Mouse (Mus musculus): Measurements from ENCODE around the gene Tmem125. TPM values are rescaled to one million over a fixed set of nuclear protein-coding genes. Genes with fewer than 3 reads are reported as not detected.
A peak's percentile ranks its signal among the peaks of the same experiment; 100 is the strongest.
"Not testable (repeated sequence)": the region's sequence is repeated elsewhere in the genome, so short reads cannot be mapped to it uniquely, and the experiment has no call there.

The Tmem125 gene
- polyA plus RNA-seq, 1 experiment, result not detected

GRCm38 (mm10) chr4:118568709-118569108 lies 24.9 kb upstream of the Tmem125 start:
- Histone ChIP-seq H3K9me3 (ENCODE audit: control insufficient read depth, low read length) (peaks cover 26% of the 10 kb centered on the region), H3K4me1 (ENCODE audit: control insufficient read depth) (peaks cover 58% of the 10 kb centered on the region), H3K27me3 (ENCODE audit: control insufficient read depth) (peaks cover 45% of the 10 kb centered on the region), H3K36me3 (ENCODE audit: control insufficient read depth) (peaks cover 6% of the 10 kb centered on the region; the same call in 1 of the 2 replicates), H3K4me3 (replicated peaks) (peak overlapping the region; percentile 65)
- TF ChIP-seq TAL1 (IDR thresholded peaks at IDR 0.05; ENCODE audit: low read length) (peak; percentile 86), GATA1 (IDR thresholded peaks at IDR 0.05; ENCODE audit: low read length) (peak; percentile 79)

DNA sequence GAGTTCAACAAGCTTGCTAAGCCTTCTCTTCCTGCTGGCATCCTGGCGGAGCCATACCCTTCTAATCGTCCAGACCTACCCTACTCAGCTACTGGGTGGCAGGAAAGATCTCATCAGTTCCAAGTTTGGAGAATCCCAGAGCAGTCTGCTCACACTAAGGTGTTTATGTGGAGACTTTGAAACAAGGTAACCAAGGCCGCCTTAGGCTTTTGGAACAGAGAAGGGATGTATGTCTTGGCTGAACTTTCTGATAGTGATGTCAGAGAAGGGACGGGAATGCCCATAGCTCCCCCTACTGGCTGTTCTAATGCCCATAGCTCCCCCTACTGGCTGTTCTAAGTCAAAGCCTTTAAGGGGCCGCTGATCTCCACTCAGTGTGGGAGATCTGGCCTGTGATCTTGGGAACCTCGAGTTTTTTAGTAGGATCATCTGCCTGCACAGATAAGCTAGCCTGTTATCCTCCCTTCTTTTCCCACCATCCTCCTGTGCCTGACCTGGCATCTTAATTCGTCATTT lies 22.4 kb upstream of the Tmem125 start:
- TF ChIP-seq GATA1 (IDR thresholded peaks at IDR 0.05; ENCODE audit: low read length) (no peak), TAL1 (IDR thresholded peaks at IDR 0.05; ENCODE audit: low read length) (no peak)
- Histone ChIP-seq H3K36me3 (ENCODE audit: control insufficient read depth) (peaks cover 6% of the 10 kb centered on the region; the same call in 1 of the 2 replicates), H3K4me1 (ENCODE audit: control insufficient read depth) (peaks cover 54% of the 10 kb centered on the region), H3K4me3 (replicated peaks) (no peak overlapping the region), H3K9me3 (ENCODE audit: control insufficient read depth, low read length) (peaks cover 26% of the 10 kb centered on the region), H3K27me3 (ENCODE audit: control insufficient read depth) (peaks cover 22% of the 10 kb centered on the region)

DNA sequence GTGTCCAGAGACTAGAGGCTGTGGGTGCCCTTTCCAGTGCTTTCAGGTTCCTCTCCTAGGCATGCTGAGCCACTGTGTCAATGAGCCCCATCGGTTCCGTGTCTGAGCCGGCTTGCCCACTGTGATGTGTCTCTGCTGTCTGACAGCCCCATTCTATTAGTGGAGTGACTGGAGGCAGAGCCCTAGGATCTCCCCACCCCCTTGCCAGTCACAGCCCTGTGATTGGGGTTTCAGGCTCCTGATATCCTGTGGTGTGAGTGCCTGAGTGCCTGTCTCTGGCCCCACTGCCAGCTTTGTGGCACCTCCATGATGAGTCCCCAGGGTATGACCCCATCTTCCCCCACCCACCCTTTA lies 21.1 kb upstream of the Tmem125 start:
- H3K9me3 ChIP-seq (ENCODE audit: control insufficient read depth, low read length), result peaks cover 18% of the 10 kb centered on the region
- peaks cover 6% of the 10 kb centered on the region; the same call in 1 of the 2 replicates for H3K36me3 ChIP-seq (ENCODE audit: control insufficient read depth)
- no peak for TF ChIP-seq GATA1 (IDR thresholded peaks at IDR 0.05; ENCODE audit: low read length)
- TF ChIP-seq TAL1 (IDR thresholded peaks at IDR 0.05; ENCODE audit: low read length), result no peak
- H3K27me3 ChIP-seq (ENCODE audit: control insufficient read depth), result peaks cover 13% of the 10 kb centered on the region
- H3K4me1 ChIP-seq (ENCODE audit: control insufficient read depth), result peaks cover 41% of the 10 kb centered on the region
- no peak overlapping the region for H3K4me3 ChIP-seq (replicated peaks)

DNA sequence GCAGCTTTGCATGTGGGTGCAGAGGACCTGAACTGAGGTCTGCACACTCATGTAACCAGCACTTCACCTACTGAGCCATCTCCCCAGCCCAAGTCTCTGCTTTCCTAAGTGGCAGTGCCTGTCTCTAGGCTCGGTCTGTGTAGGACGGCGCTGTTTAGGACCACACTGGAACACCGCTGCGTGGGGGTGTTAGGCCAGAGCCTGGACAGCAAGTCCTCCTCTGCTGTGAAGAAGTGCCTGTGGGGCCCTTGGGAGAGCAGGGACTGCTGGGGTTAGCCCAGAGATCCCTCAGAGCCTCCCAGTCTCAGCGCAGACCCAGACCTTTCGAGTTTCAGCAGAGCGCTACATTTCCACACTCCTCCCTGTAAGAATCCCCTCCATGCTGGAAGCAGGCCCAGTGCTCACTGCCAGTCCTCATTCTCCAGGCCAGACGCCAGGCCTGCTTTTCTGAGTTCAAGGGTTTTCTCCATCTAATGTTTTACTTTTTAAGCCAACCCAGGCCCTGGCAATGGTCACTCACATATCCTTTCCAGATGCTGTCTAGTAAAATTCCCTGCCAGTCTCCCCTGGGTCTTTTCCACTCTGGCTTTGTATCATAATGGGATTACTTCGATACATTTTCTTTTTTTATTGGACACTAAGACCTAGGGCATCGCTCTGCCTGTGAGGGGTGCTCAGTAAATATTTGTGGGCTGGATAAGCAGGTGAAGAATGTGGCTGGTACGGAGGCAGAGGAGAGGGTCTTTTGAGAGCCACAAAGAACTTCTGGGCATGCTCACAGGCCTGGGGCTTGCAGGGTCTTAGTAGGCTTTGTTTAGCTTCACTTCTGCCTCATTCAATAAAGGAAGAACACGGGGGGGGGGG lies 20.4 kb upstream of the Tmem125 start:
- H3K4me1 ChIP-seq (ENCODE audit: control insufficient read depth), result peaks cover 35% of the 10 kb centered on the region

GRCm38 (mm10) chr4:118553039-118553649 lies 9.3 kb upstream of the Tmem125 start:
- Histone ChIP-seq H3K27me3 (ENCODE audit: control insufficient read depth) (no peaks in the 10 kb centered on the region), H3K9me3 (ENCODE audit: control insufficient read depth, low read length) (no peaks in the 10 kb centered on the region), H3K4me3 (replicated peaks) (no peak overlapping the region), H3K4me1 (ENCODE audit: control insufficient read depth) (no peaks in the 10 kb centered on the region), H3K36me3 (ENCODE audit: control insufficient read depth) (no peaks in the 10 kb centered on the region)
- no peak for TF ChIP-seq GATA1 (IDR thresholded peaks at IDR 0.05; ENCODE audit: low read length)

More for the DNA sequence above, 20.4 kb upstream of the Tmem125 start:
- H3K36me3 ChIP-seq (ENCODE audit: control insufficient read depth), result peaks cover 3% of the 10 kb centered on the region; the same call in 1 of the 2 replicates
- no peak overlapping the region for H3K4me3 ChIP-seq (replicated peaks)
- peaks cover 7% of the 10 kb centered on the region for H3K27me3 ChIP-seq (ENCODE audit: control insufficient read depth)
- H3K9me3 ChIP-seq (ENCODE audit: control insufficient read depth, low read length), result peaks cover 12% of the 10 kb centered on the region
- no peak for TF ChIP-seq TAL1 (IDR thresholded peaks at IDR 0.05; ENCODE audit: low read length)
- no peak for TF ChIP-seq GATA1 (IDR thresholded peaks at IDR 0.05; ENCODE audit: low read length)

DNA sequence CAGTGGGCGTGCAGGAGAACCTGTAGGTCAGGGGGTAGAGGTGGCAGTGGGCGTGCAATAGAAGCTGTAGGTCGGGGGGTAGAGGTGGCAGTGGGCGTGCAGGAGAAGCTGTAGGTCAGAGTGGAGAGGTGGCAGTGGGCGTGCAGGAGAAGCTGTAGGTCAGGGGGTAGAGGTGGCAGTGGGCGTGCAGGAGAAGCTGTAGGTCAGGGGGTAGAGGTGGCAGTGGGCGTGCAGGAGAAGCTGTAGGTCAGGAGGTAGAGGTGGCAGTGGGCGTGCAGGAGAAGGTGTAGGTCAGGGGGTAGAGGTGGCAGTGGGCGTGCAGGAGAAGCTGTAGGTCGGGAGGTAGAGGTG lies 4.3 kb upstream of the Tmem125 start:
- not testable (repeated sequence) for H3K4me3 ChIP-seq (replicated peaks); H3K36me3 ChIP-seq (ENCODE audit: control insufficient read depth); H3K9me3 ChIP-seq (ENCODE audit: control insufficient read depth, low read length); H3K27me3 ChIP-seq (ENCODE audit: control insufficient read depth); H3K4me1 ChIP-seq (ENCODE audit: control insufficient read depth)

GRCm38 (mm10) chr4:118547424-118548129 lies 3.7 kb upstream of the Tmem125 start:
- H3K36me3 ChIP-seq (ENCODE audit: control insufficient read depth); H3K4me1 ChIP-seq (ENCODE audit: control insufficient read depth); H3K9me3 ChIP-seq (ENCODE audit: control insufficient read depth, low read length); H3K27me3 ChIP-seq (ENCODE audit: control insufficient read depth); H3K4me3 ChIP-seq (replicated peaks): not testable (repeated sequence)

DNA sequence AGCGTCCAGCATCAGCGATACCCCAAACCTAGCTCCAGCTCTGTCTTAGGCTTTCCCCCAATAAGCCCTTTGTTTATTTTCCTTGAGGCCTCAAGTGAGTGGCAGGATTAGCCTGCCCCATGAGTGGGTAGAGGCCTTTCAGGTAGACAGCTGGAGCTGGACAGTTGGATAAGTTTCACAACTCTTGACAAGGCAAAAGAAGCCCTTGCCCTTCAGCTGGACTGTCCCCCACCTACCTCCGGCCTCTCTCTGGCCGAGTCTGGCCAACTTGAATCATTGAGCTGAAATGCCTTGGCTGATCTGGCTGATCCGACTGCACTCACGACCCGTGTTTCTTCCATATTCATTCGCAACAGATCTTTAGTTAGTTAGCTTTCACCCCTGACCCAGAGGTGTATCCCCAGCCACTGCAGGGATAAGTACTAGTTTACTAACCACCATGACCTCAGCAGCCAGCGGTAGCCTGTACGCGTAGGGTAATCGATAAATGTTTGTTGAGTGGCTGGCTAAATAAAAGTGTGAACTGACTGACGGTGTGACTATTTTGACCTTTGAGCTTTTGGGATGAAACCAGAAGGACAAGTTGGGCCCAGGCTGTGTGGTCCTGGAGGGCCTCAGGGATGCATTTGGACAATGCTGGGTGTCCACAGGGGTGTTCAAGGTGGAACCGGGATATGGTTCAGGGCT lies 740 bp upstream of the Tmem125 start:
- peaks cover 8% of the 10 kb centered on the region for H3K4me1 ChIP-seq (ENCODE audit: control insufficient read depth)
- TF ChIP-seq TAL1 (IDR thresholded peaks at IDR 0.05; ENCODE audit: low read length), result no peak
- TF ChIP-seq GATA1 (IDR thresholded peaks at IDR 0.05; ENCODE audit: low read length), result no peak
- peaks cover 2% of the 10 kb centered on the region; the same call in 1 of the 2 replicates for H3K36me3 ChIP-seq (ENCODE audit: control insufficient read depth)
- H3K27me3 ChIP-seq (ENCODE audit: control insufficient read depth), result peaks cover 5% of the 10 kb centered on the region
- peak overlapping the region; percentile 48 for H3K4me3 ChIP-seq (replicated peaks)
- H3K9me3 ChIP-seq (ENCODE audit: control insufficient read depth, low read length), result no peaks in the 10 kb centered on the region

DNA sequence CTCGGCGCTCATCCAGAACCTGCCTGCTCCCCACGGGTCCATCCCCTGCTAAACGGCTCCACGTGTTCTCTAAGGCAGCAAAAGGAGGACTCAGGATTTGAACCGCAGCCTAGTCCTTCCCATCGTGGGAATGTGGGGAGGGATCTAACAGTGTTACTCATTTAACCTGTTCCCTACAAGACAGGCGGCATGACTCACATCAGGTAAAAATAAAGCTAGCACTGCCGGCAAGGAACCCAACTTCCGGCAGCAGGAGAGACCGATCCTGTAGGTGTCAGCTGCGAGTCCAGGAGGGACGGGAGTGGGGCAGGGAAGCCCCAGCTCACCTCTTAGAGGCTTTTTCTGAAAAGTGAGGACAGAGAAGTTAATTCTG lies 700 bp downstream of the Tmem125 start:
- TF ChIP-seq TAL1 (IDR thresholded peaks at IDR 0.05; ENCODE audit: low read length) (no peak), GATA1 (IDR thresholded peaks at IDR 0.05; ENCODE audit: low read length) (no peak)
- Histone ChIP-seq H3K4me1 (ENCODE audit: control insufficient read depth) (peaks cover 8% of the 10 kb centered on the region), H3K9me3 (ENCODE audit: control insufficient read depth, low read length) (no peaks in the 10 kb centered on the region), H3K4me3 (replicated peaks) (peak overlapping the region; percentile 48), H3K27me3 (ENCODE audit: control insufficient read depth) (peaks cover 5% of the 10 kb centered on the region), H3K36me3 (ENCODE audit: control insufficient read depth) (peaks cover 2% of the 10 kb centered on the region; the same call in 1 of the 2 replicates)
